21 mouse cellular contexts compared by ENCODE assay signal in genomic region chr9:75960587-75961349, GRCm38 (mm10). TPM values are rescaled to one million over a fixed set of nuclear protein-coding genes. Genes with fewer than 3 reads are reported as not detected.
DNase-seq lines count a peak whose midpoint lies in the region; ATAC-seq lines count a peak whose summit lies in the region.
"Had no signal": no experiment of that assay in that cellular context is flagged by ENCODE, and none has a peak within 500 bp of the region (broad histone marks: within the 10 kb centered on the region; RNA-seq: fewer than 3 reads in every experiment).

No protein-coding gene starts in this region.

- no peak overlapping the region for H3K4me2 ChIP-seq in kidney, embryonic 15.5 days
- no peak overlapping the region for H3K4me2 ChIP-seq in intestine, embryonic 16.5 days (ENCODE audit: low read depth, low read length)
- H3K4me2 ChIP-seq in heart, embryonic 12.5 days: no peak overlapping the region
- H3K4me2 ChIP-seq: heart, embryonic 11.5 days; midbrain, embryonic 11.5 days; neural tube, embryonic 15.5 days had no signal

- H3K36me3 ChIP-seq in kidney, embryonic 15.5 days: no peaks in the 10 kb centered on the region
- H3K36me3 ChIP-seq in intestine, embryonic 16.5 days (ENCODE audit: control insufficient read depth, insufficient read depth, low read length): no peaks in the 10 kb centered on the region
- H3K36me3 ChIP-seq in heart, embryonic 12.5 days: no peaks in the 10 kb centered on the region
- H3K36me3 ChIP-seq: neural tube, embryonic 15.5 days had no signal

- H3K4me1 ChIP-seq in kidney, embryonic 15.5 days: peaks cover 7% of the 10 kb centered on the region; the same call in 1 of the 2 replicates
- H3K4me1 ChIP-seq in intestine, embryonic 16.5 days (ENCODE audit: control insufficient read depth, insufficient read depth, low read length): peaks cover 5% of the 10 kb centered on the region; the same call in 1 of the 2 replicates
- H3K4me1 ChIP-seq in heart, embryonic 12.5 days (replicated peaks): peaks cover 14% of the 10 kb centered on the region
- H3K4me1 ChIP-seq: neural tube, embryonic 15.5 days had no signal

- no peak for DNase-seq in kidney, postnatal 10 days
- DNase-seq in 3T3-L1 (ENCODE audit: low read depth, low spot score): peak; percentile 67
- DNase-seq in adipocyte (ENCODE audit: low spot score): peak; percentile 10
- no peak for DNase-seq in ovary, postnatal 36 days (ENCODE audit: low spot score)
- DNase-seq: cerebellum, postnatal 36 days; forebrain, postnatal 0 days; gastrocnemius, postnatal 10 days; heart, postnatal 36 days; liver; lung, postnatal 36 days; retina, postnatal 1 day; thymus, adult 18-20 months had no signal

- H3K9me3 ChIP-seq in kidney, embryonic 15.5 days (replicated peaks): no peaks in the 10 kb centered on the region
- H3K9me3 ChIP-seq in intestine, embryonic 16.5 days (ENCODE audit: control insufficient read depth, low read length): no peaks in the 10 kb centered on the region
- no peaks in the 10 kb centered on the region for H3K9me3 ChIP-seq in heart, embryonic 12.5 days (replicated peaks)
- H3K9me3 ChIP-seq: neural tube, embryonic 15.5 days had no signal

- no peaks in the 10 kb centered on the region for H3K27me3 ChIP-seq in kidney, embryonic 15.5 days
- no peaks in the 10 kb centered on the region for H3K27me3 ChIP-seq in intestine, embryonic 16.5 days (replicated peaks; ENCODE audit: control insufficient read depth, insufficient read depth, low read length)
- H3K27me3 ChIP-seq in heart, embryonic 12.5 days (replicated peaks): peaks cover 6% of the 10 kb centered on the region; the same call in 1 of the 2 replicates
- H3K27me3 ChIP-seq: neural tube, embryonic 15.5 days had no signal

- no peak overlapping the region for H3K9ac ChIP-seq in kidney, embryonic 15.5 days
- H3K9ac ChIP-seq in intestine, embryonic 16.5 days (ENCODE audit: low read depth, low read length): no peak overlapping the region
- no peak overlapping the region for H3K9ac ChIP-seq in heart, embryonic 12.5 days
- H3K9ac ChIP-seq: forebrain, postnatal 0 days; neural tube, embryonic 15.5 days had no signal

- H3K27ac ChIP-seq in kidney, embryonic 15.5 days: peak overlapping the region; percentile 22; the same call in 1 of the 2 replicates
- no peak overlapping the region for H3K27ac ChIP-seq in intestine, embryonic 16.5 days (ENCODE audit: low read length)
- H3K27ac ChIP-seq in heart, embryonic 12.5 days (ENCODE audit: poor library complexity, severe bottlenecking): no peak overlapping the region
- H3K27ac ChIP-seq: layer of hippocampus, adult 2 months; neural tube, embryonic 15.5 days had no signal

- WGBS in kidney, embryonic 15.5 days: 46% methylated on average over 8 of the region's 8 CpGs
- WGBS in intestine, embryonic 16.5 days: 54% methylated on average over 8 of the region's 8 CpGs
- 66% methylated on average over 8 of the region's 8 CpGs for WGBS in heart, embryonic 12.5 days

- ATAC-seq in kidney, embryonic 15.5 days (replicated peaks; ENCODE audit: low FRiP score): no peak
- ATAC-seq in intestine, embryonic 16.5 days: peak; percentile 60
- ATAC-seq in granulocyte monocyte progenitor cell, adult 5-6 weeks (replicated peaks; ENCODE audit: poor library complexity, severe bottlenecking): no peak
- ATAC-seq in heart, embryonic 12.5 days (ENCODE audit: insufficient number of reproducible peaks, low FRiP score): no peak
- ATAC-seq: activated CD4-positive, CD25-positive, alpha-beta regulatory T cell, adult 4 months; forebrain, postnatal 0 days had no signal

- no peak overlapping the region for H3K4me3 ChIP-seq in kidney, embryonic 15.5 days (replicated peaks)
- no peak overlapping the region for H3K4me3 ChIP-seq in intestine, embryonic 16.5 days (ENCODE audit: low read length)
- H3K4me3 ChIP-seq in heart, embryonic 12.5 days: no peak overlapping the region
- H3K4me3 ChIP-seq: layer of hippocampus, adult 2 months; neural tube, embryonic 15.5 days had no signal

RNA-seq across cellular contexts. Expression of gene Hmgcll1, which starts 53.9 kb away (rescaled TPM):
- polyA plus RNA-seq in kidney, embryonic 15.5 days (2015; fragmentation: Nextera tagmentation; extraction: Ambion mirVana): 2.7 and 3.9 TPM in 2 replicates
- polyA plus RNA-seq in intestine, embryonic 16.5 days (2015; fragmentation: Nextera tagmentation; extraction: Ambion mirVana): 1.2 and 1.3 TPM in 2 replicates
- not detected in 2 replicates for total RNA-seq in granulocyte monocyte progenitor cell, adult 5-6 weeks (2014; fragmentation: Nextera tagmentation)
- not detected in 2 replicates for total RNA-seq in granulocyte monocyte progenitor cell, adult 5-6 weeks (2017)
- polyA plus RNA-seq in heart, embryonic 12.5 days (2016; fragmentation: Nextera tagmentation; extraction: Ambion mirVana): 2.0 and 2.6 TPM in 2 replicates
- total RNA-seq: heart, postnatal 36 days had no signal
- polyA plus RNA-seq: activated CD4-positive, CD25-positive, alpha-beta regulatory T cell, adult 4 months had no signal

Comparison
In these comparisons a context has a peak if more than half of its experiments do, and no peak if none do; other contexts are left out.
1. DNase-seq: peak in 3T3-L1 (single experiment) and adipocyte (single experiment); none in kidney, postnatal 10 days (single experiment) and ovary, postnatal 36 days (single experiment).